Mouse (Mus musculus): ENCODE measurements around the gene Sdcbp2. TPM values are rescaled to one million over a fixed set of nuclear protein-coding genes. Genes with fewer than 3 reads are reported as not detected.

Gene Sdcbp2
- total and polyA plus RNA-seq, 3 experiments: 0.25 TPM; not detected in 2

- TF ChIP-seq KAT2A (conservative IDR thresholded peaks at IDR 0.05; ENCODE audit: low read depth, low read length) (no peak), EP300 (IDR thresholded peaks at IDR 0.05; ENCODE audit: low read depth in 1 of 2, low read length in 2 of 2) (no peak), RAD21 (IDR thresholded peaks at IDR 0.05; ENCODE audit: low read depth, low read length) (no peak), POLR2AphosphoS5 (IDR thresholded peaks at IDR 0.05; ENCODE audit: borderline replicate concordance, low read depth, low read length) (no peak), NRF1 (IDR thresholded peaks at IDR 0.05; ENCODE audit: insufficient read depth, low read depth, low read length, poor library complexity, severe bottlenecking) (no peak), CHD1 (IDR thresholded peaks at IDR 0.05; ENCODE audit: low read depth, low read length) (no peak), CHD2 (IDR thresholded peaks at IDR 0.05; ENCODE audit: low read length) (no peak), UBTF (IDR thresholded peaks at IDR 0.05; ENCODE audit: borderline replicate concordance, insufficient read depth, low read depth, low read length) (no peak), ETS1 (IDR thresholded peaks at IDR 0.05; ENCODE audit: low read depth, low read length) (no peak), SMC3 (IDR thresholded peaks at IDR 0.05; ENCODE audit: low read depth, low read length) (no peak), MAZ (IDR thresholded peaks at IDR 0.05; ENCODE audit: low read depth, low read length) (no peak), E2F4 (IDR thresholded peaks at IDR 0.05; ENCODE audit: borderline replicate concordance, low read depth, low read length) (no peak), JUND (IDR thresholded peaks at IDR 0.05; ENCODE audit: low read depth, low read length) (no peak), ZMIZ1 (IDR thresholded peaks at IDR 0.05; ENCODE audit: low read depth, low read length) (no peak)
- H3K9me3 ChIP-seq (replicated peaks; ENCODE audit: insufficient read depth, low read length): no peaks in the 10 kb centered on the region
- DNase-seq (ENCODE audit: low read depth, low spot score): no peak
- no peak overlapping the region for H3K4me3 ChIP-seq (ENCODE audit: control insufficient read depth in 1 of 2, insufficient read depth in 1 of 2, low read depth in 2 of 2, low read length in 2 of 2)
- peaks cover 2% of the 10 kb centered on the region in 2 experiments; a peak in 2 of 4 replicates for H3K27me3 ChIP-seq (ENCODE audit: control insufficient read depth in 1 of 2, insufficient read depth in 2 of 2, low read length in 2 of 2)
- no peak overlapping the region for H3K27ac ChIP-seq (ENCODE audit: control insufficient read depth, low read depth, low read length)
- no peaks in the 10 kb centered on the region for H3K79me2 ChIP-seq (ENCODE audit: control insufficient read depth, insufficient read depth, low read length, poor library complexity)
- no peak overlapping the region for H3K9ac ChIP-seq (ENCODE audit: control insufficient read depth, low read depth, low read length, poor library complexity, severe bottlenecking)
- H3K36me3 ChIP-seq (ENCODE audit: control insufficient read depth in 1 of 2, insufficient read depth in 2 of 2, low read length in 2 of 2): no peaks in the 10 kb centered on the region
- H3K4me1 ChIP-seq (ENCODE audit: control insufficient read depth in 1 of 2, insufficient read depth in 2 of 2, low read length in 2 of 2): no peaks in the 10 kb centered on the region
These were observed 63.1 kb downstream of the Sdcbp2 start for GRCm38 (mm10) chr2:151635362-151636014.

- Histone ChIP-seq H3K9ac (ENCODE audit: control insufficient read depth, low read depth, low read length, poor library complexity, severe bottlenecking) (no peak overlapping the region), H3K4me3 (ENCODE audit: control insufficient read depth in 1 of 2, insufficient read depth in 1 of 2, low read depth in 2 of 2, low read length in 2 of 2) (no peak overlapping the region), H3K9me3 (replicated peaks; ENCODE audit: insufficient read depth, low read length) (no peaks in the 10 kb centered on the region), H3K27ac (ENCODE audit: control insufficient read depth, low read depth, low read length) (no peak overlapping the region), H3K79me2 (ENCODE audit: control insufficient read depth, insufficient read depth, low read length, poor library complexity) (no peaks in the 10 kb centered on the region), H3K36me3 (ENCODE audit: control insufficient read depth in 1 of 2, insufficient read depth in 2 of 2, low read length in 2 of 2) (no peaks in the 10 kb centered on the region), H3K27me3 (ENCODE audit: control insufficient read depth in 1 of 2, insufficient read depth in 2 of 2, low read length in 2 of 2) (peaks cover 2% of the 10 kb centered on the region in 2 experiments; a peak in 2 of 4 replicates), H3K4me1 (ENCODE audit: control insufficient read depth in 1 of 2, insufficient read depth in 2 of 2, low read length in 2 of 2) (no peaks in the 10 kb centered on the region)
- DNase-seq (ENCODE audit: low read depth, low spot score): no peak
- TF ChIP-seq MAX (IDR thresholded peaks at IDR 0.05; ENCODE audit: low read length) (no peak), SMC3 (IDR thresholded peaks at IDR 0.05; ENCODE audit: low read depth, low read length) (no peak), NRF1 (IDR thresholded peaks at IDR 0.05; ENCODE audit: insufficient read depth, low read depth, low read length, poor library complexity, severe bottlenecking) (no peak), USF2 (IDR thresholded peaks at IDR 0.05; ENCODE audit: borderline replicate concordance in 1 of 2, insufficient read depth in 1 of 2, low read depth in 1 of 2, low read length in 2 of 2) (no peak), E2F4 (IDR thresholded peaks at IDR 0.05; ENCODE audit: borderline replicate concordance, low read depth, low read length) (no peak), MEF2A (IDR thresholded peaks at IDR 0.05; ENCODE audit: extremely low read depth, insufficient replicate concordance, low read depth, low read length, poor library complexity, severe bottlenecking) (no peak), RAD21 (IDR thresholded peaks at IDR 0.05; ENCODE audit: low read depth, low read length) (no peak), TAL1 (IDR thresholded peaks at IDR 0.05; ENCODE audit: low read length) (no peak), ELF1 (IDR thresholded peaks at IDR 0.05; ENCODE audit: low read depth, low read length) (no peak), ETS1 (IDR thresholded peaks at IDR 0.05; ENCODE audit: low read depth, low read length) (no peak), EP300 (IDR thresholded peaks at IDR 0.05; ENCODE audit: low read depth in 1 of 2, low read length in 2 of 2) (no peak), RCOR1 (IDR thresholded peaks at IDR 0.05; ENCODE audit: low read depth, low read length) (no peak), MYB (IDR thresholded peaks at IDR 0.05; ENCODE audit: low read depth, low read length) (no peak), ZC3H11A (IDR thresholded peaks at IDR 0.05; ENCODE audit: low read depth, low read length) (no peak), CHD2 (IDR thresholded peaks at IDR 0.05; ENCODE audit: low read length) (no peak), MXI1 (IDR thresholded peaks at IDR 0.05; ENCODE audit: low read depth, low read length) (no peak), MAZ (IDR thresholded peaks at IDR 0.05; ENCODE audit: low read depth, low read length) (no peak)
These were observed 63.6 kb downstream of the Sdcbp2 start for GRCm38 (mm10) chr2:151636015-151636402.

All from MEL (cell line).